Mouse (Mus musculus) embryonic facial prominence, embryonic 14.5 days (tissue): ENCODE results near the gene Trpm1. TPM values are rescaled to one million over a fixed set of nuclear protein-coding genes. Genes with fewer than 3 reads are reported as not detected.

Experiments used
- ATAC-seq: fragments of 200-750 bp; cut with Nextera tagmentation; 2 replicates; pipeline ENCODE4 v1.8.0; 2017; ENCODE audit warnings: low read depth, moderate number of reproducible peaks, moderate TSS enrichment
- DNase-seq: peaks from one replicate; pipeline ENCODE4 v3.0.0-alpha.2; 2015; ENCODE audit warnings: low spot score
- H3K27ac ChIP-seq: fragments of 300-500 bp; sonication (generic); replicated peaks from 2 replicates; pipeline ENCODE4 v1.5.1; 2014; ENCODE audit warnings: low read depth, mild to moderate bottlenecking, low read length, moderate library complexity
- H3K27me3 ChIP-seq: fragments of 300-500 bp; sonication (generic); replicated peaks from 2 replicates; pipeline ENCODE4 v1.6.1; 2014; ENCODE audit warnings: low read length; ENCODE audit not compliant: control insufficient read depth, insufficient read depth
- H3K36me3 ChIP-seq: fragments of 300-500 bp; sonication (generic); 2 replicates; pipeline ENCODE4 v1.6.1; 2014; ENCODE audit warnings: low read length, mixed read lengths; ENCODE audit not compliant: control insufficient read depth, insufficient read depth
- H3K4me1 ChIP-seq: fragments of 300-500 bp; sonication (generic); 2 replicates; pipeline ENCODE4 v1.6.1; 2014; ENCODE audit warnings: antibody characterized with exemption, low read length; ENCODE audit not compliant: control insufficient read depth, insufficient read depth
- H3K4me2 ChIP-seq: fragments of 300-500 bp; sonication (generic); 2 replicates; pipeline ENCODE4 v1.6.1; 2014; ENCODE audit warnings: low read depth, mild to moderate bottlenecking, low read length, moderate library complexity, mixed read lengths
- H3K4me3 ChIP-seq: fragments of 300-500 bp; sonication (generic); 2 replicates; pipeline ENCODE4 v1.5.1; 2014; ENCODE audit warnings: low read depth, mild to moderate bottlenecking, low read length
- H3K9ac ChIP-seq: fragments of 300-500 bp; sonication (generic); 2 replicates; pipeline ENCODE4 v1.6.1; 2014; ENCODE audit warnings: low read depth, mild to moderate bottlenecking, low read length, moderate library complexity, mixed read lengths
- H3K9me3 ChIP-seq: fragments of 300-500 bp; sonication (generic); 2 replicates; pipeline ENCODE4 v1.6.1; 2016; ENCODE audit warnings: low read length; ENCODE audit not compliant: control insufficient read depth
- WGBS: fragments of 180-500 bp; shearing (Covaris S2); extraction: QIAGEN DNeasy Blood & Tissue Kit; methylation state at CpG from one replicate; pipeline ENCODE4 v1.1.7; 2014; 5-methylcytosine and 5-hydroxymethylcytosine counted together
- polyA plus RNA-seq: library from polyadenylated mRNA; unstranded; fragments of >200 nt; fragmentation: Nextera tagmentation; extraction: Ambion mirVana; gene quantifications from 2 replicates; pipeline ENCODE4 v1.2.1, GENCODE M21; 2014

Trpm1 gene
- polyA plus RNA-seq, 1 experiment from 2014 or later, result 1.7 TPM

DNA sequence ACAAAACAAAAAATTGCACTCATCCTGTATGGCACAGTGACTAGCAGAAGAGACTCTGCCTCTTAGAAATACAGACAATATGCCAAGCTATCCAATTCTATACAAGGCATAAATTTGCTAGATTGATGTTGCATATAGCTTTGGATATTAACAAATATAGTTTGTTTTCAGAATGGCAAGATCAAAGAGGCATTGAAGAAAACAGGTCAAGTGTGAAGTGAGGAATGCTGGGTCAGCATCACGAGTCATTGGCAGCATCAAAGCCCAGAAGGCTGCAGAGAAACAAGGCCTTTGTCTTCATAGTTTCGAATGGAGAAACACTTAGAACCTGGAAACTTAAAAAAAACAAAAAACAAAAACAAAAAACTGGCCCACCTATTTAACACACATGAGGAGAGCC, 78.4 kb downstream of the Trpm1 start:
- H3K4me2 ChIP-seq, result no peak overlapping the region
- H3K9me3 ChIP-seq, result no peaks in the 10 kb centered on the region
- no peaks in the 10 kb centered on the region for H3K36me3 ChIP-seq
- H3K9ac ChIP-seq, result no peak overlapping the region
- DNase-seq, result no peak
- no peaks in the 10 kb centered on the region for H3K4me1 ChIP-seq
- no peak for ATAC-seq
- no peak overlapping the region for H3K4me3 ChIP-seq
- H3K27me3 ChIP-seq, result no peaks in the 10 kb centered on the region
- WGBS, result 59% methylated on average over 2 of the region's 2 CpGs
- no peak overlapping the region for H3K27ac ChIP-seq

DNA sequence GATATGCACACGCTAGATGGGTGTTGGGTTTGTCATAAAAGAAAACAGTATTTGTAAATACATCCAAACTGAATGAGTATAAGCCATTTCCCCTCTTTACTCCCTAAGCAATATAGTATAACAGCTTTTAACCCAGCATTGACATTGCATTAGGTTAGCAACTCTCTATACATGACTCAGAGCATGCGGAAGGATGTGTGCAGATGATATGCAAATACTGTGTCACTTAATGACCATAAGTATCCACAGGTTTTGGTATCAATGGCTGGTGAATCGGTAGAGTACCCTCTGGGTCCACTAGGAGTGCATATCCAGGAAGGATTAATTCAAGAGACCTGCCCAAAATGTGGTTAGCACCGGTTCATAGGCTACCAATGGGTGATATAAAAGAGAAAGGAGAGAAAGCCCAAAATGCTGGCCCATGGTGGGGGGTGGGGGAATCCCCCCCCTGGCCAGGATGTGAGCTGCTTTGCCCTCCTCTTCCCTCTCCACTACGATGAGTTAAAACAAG, 80.7 kb downstream of the Trpm1 start:
- H3K27me3 ChIP-seq, result no peaks in the 10 kb centered on the region
- no peak overlapping the region for H3K9ac ChIP-seq
- H3K36me3 ChIP-seq, result no peaks in the 10 kb centered on the region
- no peak overlapping the region for H3K4me3 ChIP-seq
- no peak for ATAC-seq
- H3K9me3 ChIP-seq, result no peaks in the 10 kb centered on the region
- DNase-seq, result no peak
- WGBS, result 86% methylated on average over 5 of the region's 5 CpGs
- 0 out of 2 replicates have a peak, but pooled peaks cover 1% of the 10 kb centered on the region for H3K4me1 ChIP-seq
- no peak overlapping the region for H3K27ac ChIP-seq
- H3K4me2 ChIP-seq, result no peak overlapping the region

DNA sequence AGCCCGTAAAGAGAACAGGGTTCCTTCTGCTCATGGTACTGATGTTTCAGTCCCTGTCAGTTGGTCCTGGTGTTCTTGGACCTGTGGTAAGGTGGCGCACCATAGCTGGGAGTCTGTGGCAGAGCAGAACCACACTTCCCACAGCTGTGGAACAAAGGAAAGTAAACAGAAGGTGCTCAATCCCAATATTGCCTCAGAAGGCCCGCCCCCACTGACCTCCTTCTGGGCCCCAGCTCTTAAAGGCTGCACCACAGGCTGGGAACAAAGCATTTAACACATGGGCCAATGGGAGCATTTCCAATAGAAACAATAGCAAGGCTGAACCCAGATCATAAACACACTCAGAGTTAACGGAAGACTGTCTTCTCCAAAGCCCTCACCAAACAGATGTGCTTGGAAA, 82.9 kb downstream of the Trpm1 start:
- no peaks in the 10 kb centered on the region for H3K9me3 ChIP-seq
- no peaks in the 10 kb centered on the region for H3K36me3 ChIP-seq
- no peak overlapping the region for H3K27ac ChIP-seq
- DNase-seq (no peak), ATAC-seq (no peak)
- no peak overlapping the region for H3K4me3 ChIP-seq
- 80% methylated on average over 4 of the region's 4 CpGs for WGBS
- H3K4me1 ChIP-seq, result peaks cover 7% of the 10 kb centered on the region; the same call in 1 of the 2 replicates
- no peak overlapping the region for H3K4me2 ChIP-seq
- no peaks in the 10 kb centered on the region for H3K27me3 ChIP-seq
- H3K9ac ChIP-seq, result no peak overlapping the region

DNA sequence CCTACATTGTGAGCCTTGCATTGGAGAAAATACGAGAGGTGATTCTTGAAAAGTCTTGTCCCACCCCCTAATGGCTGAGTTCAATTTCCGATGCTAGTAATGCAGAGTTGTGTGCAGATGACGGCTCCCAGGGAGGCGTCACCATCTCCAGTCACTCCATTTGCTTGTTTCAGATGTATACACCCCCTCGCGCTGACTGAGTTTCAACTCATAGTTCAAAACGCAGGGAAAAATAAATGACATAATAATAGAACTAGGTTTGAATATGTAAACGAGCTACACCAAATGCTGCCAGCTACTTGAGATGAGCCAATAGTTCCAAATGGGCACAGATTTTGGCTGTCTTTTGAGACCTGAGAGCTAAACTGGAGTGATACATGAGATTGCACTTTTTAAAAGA, 84.1 kb downstream of the Trpm1 start:
- ATAC-seq, result no peak
- Histone ChIP-seq H3K36me3 (no peaks in the 10 kb centered on the region), H3K4me3 (no peak overlapping the region), H3K9me3 (no peaks in the 10 kb centered on the region), H3K4me1 (peaks cover 7% of the 10 kb centered on the region; the same call in 1 of the 2 replicates), H3K27me3 (no peaks in the 10 kb centered on the region), H3K27ac (no peak overlapping the region), H3K9ac (no peak overlapping the region), H3K4me2 (no peak overlapping the region)
- DNase-seq, result no peak
- 93% methylated on average over 8 of the region's 8 CpGs for WGBS

DNA sequence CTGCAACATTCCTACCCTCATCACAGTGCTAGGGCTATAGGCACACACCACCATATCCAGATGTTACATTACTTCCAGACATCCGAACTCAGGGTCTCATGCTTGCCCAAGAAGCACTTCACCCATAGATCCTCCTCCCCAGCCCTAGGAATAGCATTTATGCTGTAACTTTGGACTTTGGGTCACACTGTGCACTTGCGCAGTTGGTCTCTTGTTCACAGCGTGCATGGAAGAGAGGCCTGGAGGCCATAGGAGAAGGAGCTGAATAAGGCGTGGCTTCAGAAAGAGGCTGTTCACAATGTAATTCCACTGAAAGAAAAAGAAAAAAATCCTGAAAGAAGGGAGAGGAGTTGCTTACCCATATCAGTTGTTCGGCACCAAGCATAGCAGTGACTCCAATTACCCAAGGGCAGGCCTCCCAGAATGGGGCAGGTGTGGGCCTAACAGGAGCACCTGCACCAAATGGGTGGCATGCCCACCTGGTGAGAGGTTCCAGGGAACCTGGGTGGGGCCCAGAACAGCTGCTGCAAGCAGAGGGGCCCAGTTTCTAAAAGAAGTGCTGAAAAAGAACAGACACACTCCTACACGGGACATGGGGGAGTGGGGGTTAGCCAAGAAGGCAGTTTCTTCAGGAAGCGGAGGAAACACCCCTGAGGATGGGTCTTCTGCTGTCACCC, 84.9 kb downstream of the Trpm1 start:
- Histone ChIP-seq H3K4me1 (peaks cover 7% of the 10 kb centered on the region; the same call in 1 of the 2 replicates), H3K4me2 (no peak overlapping the region), H3K27me3 (no peaks in the 10 kb centered on the region), H3K27ac (no peak overlapping the region), H3K4me3 (no peak overlapping the region), H3K36me3 (no peaks in the 10 kb centered on the region), H3K9me3 (no peaks in the 10 kb centered on the region), H3K9ac (no peak overlapping the region)
- 75% methylated on average over 7 of the region's 7 CpGs for whole genome bisulfite sequencing
- ATAC-seq, result peak; percentile 50
- peak; percentile 51 for DNase-seq

DNA sequence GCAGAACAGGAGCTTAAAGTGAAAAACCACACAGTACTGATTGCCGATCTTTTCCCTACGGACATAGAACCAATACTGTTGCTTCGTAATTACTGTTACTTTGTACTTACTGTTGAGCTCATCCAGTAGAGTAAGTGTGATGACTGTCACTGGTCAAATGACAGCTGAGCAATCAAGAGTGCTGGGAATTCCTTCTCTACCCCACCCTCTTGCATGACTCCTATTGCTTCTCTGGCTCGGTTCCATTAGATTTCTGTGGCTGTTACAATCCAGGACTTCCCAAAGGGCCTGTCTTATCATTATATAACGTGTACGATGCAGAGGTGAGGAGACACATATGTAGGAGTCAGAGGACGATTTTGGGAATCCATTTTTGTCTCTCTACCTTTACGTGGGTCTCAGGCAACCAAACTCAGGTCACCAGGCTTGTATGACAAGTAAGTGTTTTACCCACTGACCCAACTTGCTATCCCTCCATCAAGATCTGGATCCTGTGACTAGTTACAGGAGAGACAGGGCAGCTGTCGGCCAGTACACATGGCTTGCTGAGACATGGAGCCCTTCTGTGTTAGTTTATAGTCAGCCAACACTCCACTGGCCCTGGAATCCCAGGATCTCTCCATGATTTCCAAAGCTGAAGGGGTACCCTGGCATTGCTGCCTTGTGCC, 85.6 kb downstream of the Trpm1 start:
- 72% methylated on average over 9 of the region's 9 CpGs for WGBS
- Histone ChIP-seq H3K9ac (no peak overlapping the region), H3K36me3 (no peaks in the 10 kb centered on the region), H3K4me3 (no peak overlapping the region), H3K4me2 (no peak overlapping the region), H3K27me3 (no peaks in the 10 kb centered on the region), H3K27ac (no peak overlapping the region; the same call in 1 of the 2 replicates), H3K9me3 (no peaks in the 10 kb centered on the region), H3K4me1 (peaks cover 7% of the 10 kb centered on the region; the same call in 1 of the 2 replicates)
- ATAC-seq, result no peak
- DNase-seq, result peak; percentile 21

DNA sequence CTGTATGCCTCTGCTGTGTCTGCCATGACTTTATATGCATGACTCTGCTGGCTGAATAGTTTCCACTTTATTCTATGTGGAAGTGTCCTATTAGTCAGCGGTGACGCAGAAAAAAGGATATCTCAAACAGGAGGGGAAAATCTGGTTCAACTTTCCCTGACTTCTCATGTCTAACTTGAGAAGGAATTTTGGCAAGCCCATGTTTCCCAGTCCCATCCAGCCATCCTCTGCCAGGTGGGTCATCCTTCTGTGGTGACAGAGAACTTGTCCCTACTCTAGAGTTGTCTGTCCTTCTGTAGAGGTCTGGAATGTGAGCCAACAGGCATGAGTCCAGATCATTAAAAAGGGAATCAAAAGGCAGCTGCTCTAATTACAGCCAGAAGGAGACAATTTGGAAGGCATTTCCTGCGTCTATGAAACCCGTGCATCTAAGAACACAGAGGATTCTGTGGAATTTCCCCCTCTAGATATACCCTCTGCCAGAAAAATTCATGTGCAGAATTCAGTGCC, 86.2 kb downstream of the Trpm1 start:
- Histone ChIP-seq H3K4me1 (peaks cover 7% of the 10 kb centered on the region; the same call in 1 of the 2 replicates), H3K4me2 (no peak overlapping the region; the same call in 1 of the 2 replicates), H3K27ac (no peak overlapping the region; the same call in 1 of the 2 replicates), H3K9me3 (no peaks in the 10 kb centered on the region), H3K4me3 (no peak overlapping the region), H3K36me3 (no peaks in the 10 kb centered on the region), H3K27me3 (no peaks in the 10 kb centered on the region), H3K9ac (no peak overlapping the region)
- 44% methylated on average over 4 of the region's 4 CpGs for WGBS
- peak; percentile 48 for DNase-seq
- ATAC-seq, result no peak

DNA sequence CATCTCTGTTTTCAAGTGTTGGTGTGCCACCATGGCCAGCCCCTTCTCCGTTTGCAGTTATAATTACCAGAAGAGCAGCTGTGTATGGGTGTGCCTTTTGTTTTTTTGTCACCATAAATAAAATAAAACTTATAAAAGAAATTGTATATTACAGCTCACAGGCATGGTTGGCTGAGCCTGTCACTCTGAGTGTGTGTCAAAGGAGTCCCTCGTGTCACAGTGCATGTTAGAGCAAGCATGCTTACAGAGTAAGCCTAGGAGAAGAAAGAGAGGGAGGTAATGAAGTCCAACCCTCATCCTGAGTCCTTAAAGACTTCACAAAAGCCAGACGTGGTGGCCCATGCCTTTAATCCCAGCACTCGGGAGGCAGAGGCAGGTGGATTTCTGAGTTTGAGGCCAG, 88.8 kb downstream of the Trpm1 start:
- ATAC-seq, result peak; percentile 70

More for the DNA sequence above, 88.8 kb downstream of the Trpm1 start:
- no peak overlapping the region for H3K9ac ChIP-seq
- H3K4me3 ChIP-seq, result no peak overlapping the region
- H3K9me3 ChIP-seq, result no peaks in the 10 kb centered on the region
- no peak overlapping the region for H3K27ac ChIP-seq
- WGBS, result 56% methylated on average over 4 of the region's 4 CpGs
- no peak for DNase-seq
- H3K36me3 ChIP-seq, result no peaks in the 10 kb centered on the region
- no peak overlapping the region for H3K4me2 ChIP-seq
- no peaks in the 10 kb centered on the region for H3K27me3 ChIP-seq
- H3K4me1 ChIP-seq, result peaks cover 7% of the 10 kb centered on the region; the same call in 1 of the 2 replicates
